Mouse (Mus musculus) pancreas, adult 10 weeks (tissue): ENCODE measurements around the gene Tbck. TPM values are rescaled to one million over a fixed set of nuclear protein-coding genes. Genes with fewer than 3 reads are reported as not detected.

Experiments
- polyA plus RNA-seq: library from polyadenylated mRNA; stranded (reverse); fragments of 350-450 nt; fragmentation: Illumina TruSeq; extraction: RNeasy Lipid Tissue Mini Kit (QIAGEN cat#74804); gene quantifications from one replicate; pipeline ENCODE4 v1.2.3, GENCODE M21; 2015; ENCODE audit warnings: low read depth, low replicate concordance; ENCODE audit not compliant: insufficient read depth

The Tbck gene
- 1.6 TPM for polyA plus RNA-seq

GRCm38 (mm10) chr3:132683447-132684230 lies at the start of gene Tbck:
TSS of gene Tbck (plus strand) at chr3:132684144.

DNA sequence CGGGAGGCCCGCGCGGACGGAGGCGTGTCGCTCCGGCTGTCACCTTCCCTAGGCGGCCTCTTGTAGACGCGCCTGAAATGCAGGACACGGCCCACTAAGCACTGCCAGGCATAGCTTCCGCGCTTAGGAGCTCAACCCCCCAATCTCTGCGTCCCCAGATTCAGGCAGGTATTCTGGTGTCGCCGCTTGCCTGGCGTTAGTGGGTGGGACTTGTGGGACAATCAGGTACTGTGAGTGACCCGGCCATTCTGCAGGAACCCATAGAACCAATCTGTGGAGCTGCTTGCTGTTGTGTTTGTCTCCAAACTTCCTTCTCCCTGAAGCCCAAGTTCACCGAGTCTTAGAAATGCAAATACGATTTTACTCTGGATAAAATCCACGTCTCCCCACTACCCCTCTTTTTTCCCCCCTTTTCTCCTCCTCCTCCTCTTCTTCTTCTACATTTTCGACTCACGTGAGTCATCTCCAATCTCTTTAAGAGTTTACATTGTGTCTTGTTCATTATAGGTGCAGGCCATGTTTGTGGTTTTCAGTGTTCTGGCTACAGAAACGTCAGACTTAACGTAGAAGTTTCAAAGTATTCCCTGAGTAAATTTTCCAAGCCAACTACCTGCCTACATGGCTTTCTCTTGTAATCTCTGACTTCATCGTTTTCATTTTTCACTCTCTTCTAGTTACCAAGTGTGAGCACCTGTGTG lies 436 bp downstream of the Tbck start, which contains the start of gene Aimp1:
Gene Aimp1, minus strand, starts transcription at position 140 of the 698 bp plus-strand sequence.

Other genes with a start within 250 kb of the Tbck start
- not detected for gene Gimd1, start 54.3 kb upstream of the Tbck start, polyA plus RNA-seq
- gene Aimp1, start 226 bp downstream of the Tbck start, polyA plus RNA-seq = 11.4 TPM